Mouse (Mus musculus): ENCODE results near the gene Znfx1.

GRCm38 (mm10) chr2:167028553-167028952, 34.3 kb downstream of the Znfx1 start:
- TF ChIP-seq CTCF (IDR thresholded peaks at IDR 0.05; ENCODE audit: control insufficient read depth, insufficient read depth, low read length) (no peak), POLR2A (IDR thresholded peaks at IDR 0.05; ENCODE audit: borderline replicate concordance, control insufficient read depth, low read depth, low read length) (no peak)
